Mouse (Mus musculus) thymus, adult 2 months (tissue): ENCODE measurements at regions not wholly inside any gene's neighbourhood (a gene's known extent, or its start where the extent isn't known, plus 50 kb on each side); places are given as distances from the start of the nearest gene placed in this dataset.

ENCODE experiments used
- CTCF ChIP-seq: fragments of 200-500 bp; IDR thresholded peaks from 2 replicates; pipeline ENCODE4 v1.5.1; 2012; ENCODE audit warnings: mild to moderate bottlenecking, control low read depth, low read length, moderate library complexity, borderline replicate concordance; ENCODE audit not compliant: control insufficient read depth, poor library complexity, insufficient read depth; ENCODE audit errors: extremely low read depth
- POLR2A ChIP-seq: fragments of 200-500 bp; IDR thresholded peaks from 2 replicates; pipeline ENCODE4 v1.6.1; 2012; ENCODE audit warnings: mild to moderate bottlenecking, low read length, control low read depth, moderate library complexity; ENCODE audit not compliant: control insufficient read depth, poor library complexity, insufficient read depth; ENCODE audit errors: extremely low read depth

DNA sequence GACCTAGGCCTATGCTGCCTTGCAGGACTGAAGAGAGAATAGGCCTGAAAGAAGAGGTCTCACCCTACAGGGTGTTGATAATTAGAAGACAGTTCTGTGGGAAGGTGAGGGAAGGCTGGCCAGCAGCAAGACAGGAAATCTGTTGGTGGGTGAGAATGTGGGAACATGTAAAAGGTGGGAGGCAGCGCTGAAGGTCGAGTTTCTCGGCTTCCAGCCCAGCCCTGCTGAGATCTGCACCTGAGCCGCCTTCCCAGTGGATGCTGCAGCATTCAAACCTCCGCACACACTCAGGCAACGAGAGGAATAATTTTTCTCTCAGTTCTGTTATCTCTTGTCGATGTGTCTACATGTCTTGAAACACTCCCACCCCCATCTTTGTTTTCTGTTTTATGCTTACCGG, 89.9 kb upstream of the Atp1b1 start:
- TF ChIP-seq CTCF = no peak
- no peak for TF ChIP-seq POLR2A
